Mouse (Mus musculus) MEL (cell line): ENCODE results near the gene Gm5169. TPM values are rescaled to one million over a fixed set of nuclear protein-coding genes. Genes with fewer than 3 reads are reported as not detected.
"Not testable (repeated sequence)": the region's sequence is repeated elsewhere in the genome, so short reads cannot be mapped to it uniquely, and the experiment has no call there.

Experiments
- DNase-seq: peaks from one replicate; pipeline ENCODE4 v3.0.0; 2011; ENCODE audit warnings: low read depth, low spot score
- H3K27ac ChIP-seq: 2 replicates; pipeline ENCODE4 v1.5.1; 2012; ENCODE audit warnings: low read depth, mild to moderate bottlenecking, control low read depth, low read length, moderate library complexity; ENCODE audit not compliant: control insufficient read depth
- H3K27me3 ChIP-seq, 2 experiments: fragments of 150-350 bp in 1 of 2; sonication (generic) in 1 of 2; 2 replicates each; pipeline ENCODE4 v1.6.1; 2012; ENCODE audit warnings: low read length in 2 of 2, mild to moderate bottlenecking in 2 of 2, improper control_type of control experiment in 1 of 2, moderate library complexity in 1 of 2; ENCODE audit not compliant: insufficient read depth in 2 of 2, control insufficient read depth in 1 of 2
- H3K36me3 ChIP-seq, 2 experiments: 2 replicates each; pipeline ENCODE4 v1.6.1; 2012 to 2014; ENCODE audit warnings: low read length in 2 of 2, improper control_type of control experiment in 1 of 2, inconsistent platforms in 1 of 2, mild to moderate bottlenecking in 1 of 2; ENCODE audit not compliant: insufficient read depth in 2 of 2, control insufficient read depth in 1 of 2
- H3K4me1 ChIP-seq, 2 experiments: fragments of 150-350 bp in 1 of 2; sonication (generic) in 1 of 2; 2 replicates each; pipeline ENCODE4 v1.6.1; 2012; ENCODE audit warnings: low read length in 2 of 2, improper control_type of control experiment in 1 of 2, mild to moderate bottlenecking in 1 of 2; ENCODE audit not compliant: insufficient read depth in 2 of 2, control insufficient read depth in 1 of 2
- H3K4me3 ChIP-seq, 2 experiments: fragments of 150-350 bp in 1 of 2; sonication (generic) in 1 of 2; 2 replicates each; pipeline ENCODE4 v1.5.1; 2012; ENCODE audit warnings: low read depth in 2 of 2, low read length in 2 of 2, mild to moderate bottlenecking in 2 of 2, moderate library complexity in 2 of 2, control low read depth in 1 of 2, improper control_type of control experiment in 1 of 2; ENCODE audit not compliant: control insufficient read depth in 1 of 2, insufficient read depth in 1 of 2
- H3K79me2 ChIP-seq: 2 replicates; pipeline ENCODE4 v1.6.1; 2012; ENCODE audit warnings: mild to moderate bottlenecking, low read length, moderate library complexity; ENCODE audit not compliant: control insufficient read depth, poor library complexity, insufficient read depth
- H3K9ac ChIP-seq: 2 replicates; pipeline ENCODE4 v1.6.1; 2012; ENCODE audit warnings: low read depth, mild to moderate bottlenecking, control low read depth, low read length, moderate library complexity; ENCODE audit not compliant: control insufficient read depth, poor library complexity, severe bottlenecking
- H3K9me3 ChIP-seq: fragments of 150-350 bp; sonication (generic); replicated peaks from 2 replicates; pipeline ENCODE4 v1.6.1; 2012; ENCODE audit warnings: mild to moderate bottlenecking, low read length, improper control_type of control experiment, moderate library complexity; ENCODE audit not compliant: insufficient read depth
- polyA plus RNA-seq, 2 experiments: library from polyadenylated mRNA; stranded (reverse) in 1 of 2; unstranded in 1 of 2; fragments of >175 nt in 1 of 2; fragments of >200 nt in 1 of 2; gene quantifications; 2 replicates each; pipeline versions ENCODE4 v1.2.1 to v1.2.4; 2012; ENCODE audit warnings: low replicate concordance in 2 of 2, low read depth in 1 of 2; ENCODE audit not compliant: insufficient read length in 2 of 2, insufficient read depth in 1 of 2, missing spikeins in 1 of 2
- total RNA-seq: library from RNA; depleted of rRNA; stranded (reverse); fragments of 300-350 nt; gene quantifications from 2 replicates; pipeline ENCODE4 v1.2.3, GENCODE M21; 2012; rRNA removed

The Gm5169 gene
- total RNA-seq (not detected in 2 replicates), polyA plus RNA-seq (not detected)

DNA sequence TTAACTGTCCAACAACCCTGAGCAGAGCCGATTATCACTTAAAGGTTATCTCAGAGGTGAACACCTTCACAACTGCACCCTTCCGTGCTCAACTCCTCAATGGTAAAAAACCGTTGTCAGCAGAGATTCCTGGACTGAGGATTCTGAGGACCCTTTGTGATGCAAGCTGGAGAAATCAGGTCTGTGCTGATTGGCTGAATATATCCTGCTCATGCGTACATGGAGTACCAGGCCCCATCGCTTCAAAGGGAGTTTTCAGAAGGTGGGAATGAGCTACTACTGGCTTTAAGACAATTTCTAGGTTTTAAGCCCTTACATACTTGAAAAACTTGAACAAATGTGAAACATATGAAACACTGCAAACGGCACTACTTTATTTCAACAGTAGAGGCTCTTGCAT lies at the start of gene Gm5169:
TSS of gene Gm5169 (minus strand) at position 101 of the 400 bp plus-strand sequence.
- not testable (repeated sequence) for H3K4me3 ChIP-seq, H3K4me1 ChIP-seq, H3K36me3 ChIP-seq, H3K9ac ChIP-seq, H3K9me3 ChIP-seq, H3K27ac ChIP-seq, H3K27me3 ChIP-seq, DNase-seq, H3K79me2 ChIP-seq

DNA sequence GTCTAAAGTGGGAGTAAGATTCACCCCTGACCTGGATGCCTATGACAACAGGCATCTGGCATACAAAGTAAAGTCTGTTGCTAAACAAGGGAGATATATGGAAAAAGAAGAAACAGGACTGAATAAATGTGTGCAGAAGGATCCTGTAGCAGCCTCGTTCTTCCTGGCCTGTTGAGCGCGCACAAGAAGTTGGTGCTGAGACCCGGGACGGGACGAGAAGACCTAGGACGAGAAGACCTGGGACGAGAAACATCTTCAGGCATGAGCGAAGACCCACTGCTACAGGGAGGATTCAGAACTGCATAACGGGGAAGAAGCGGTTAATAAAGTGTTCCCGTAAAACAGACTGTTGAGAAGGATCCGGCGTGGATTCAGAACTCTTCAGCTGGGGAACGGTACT lies 46.2 kb upstream of the Gm5169 start:
- H3K9ac ChIP-seq, H3K9me3 ChIP-seq, DNase-seq, H3K36me3 ChIP-seq, H3K4me3 ChIP-seq, H3K4me1 ChIP-seq, H3K79me2 ChIP-seq, H3K27ac ChIP-seq, H3K27me3 ChIP-seq: not testable (repeated sequence)
